Mouse (Mus musculus): Measurements from ENCODE around the gene Samd8.

The Samd8 gene

DNA sequence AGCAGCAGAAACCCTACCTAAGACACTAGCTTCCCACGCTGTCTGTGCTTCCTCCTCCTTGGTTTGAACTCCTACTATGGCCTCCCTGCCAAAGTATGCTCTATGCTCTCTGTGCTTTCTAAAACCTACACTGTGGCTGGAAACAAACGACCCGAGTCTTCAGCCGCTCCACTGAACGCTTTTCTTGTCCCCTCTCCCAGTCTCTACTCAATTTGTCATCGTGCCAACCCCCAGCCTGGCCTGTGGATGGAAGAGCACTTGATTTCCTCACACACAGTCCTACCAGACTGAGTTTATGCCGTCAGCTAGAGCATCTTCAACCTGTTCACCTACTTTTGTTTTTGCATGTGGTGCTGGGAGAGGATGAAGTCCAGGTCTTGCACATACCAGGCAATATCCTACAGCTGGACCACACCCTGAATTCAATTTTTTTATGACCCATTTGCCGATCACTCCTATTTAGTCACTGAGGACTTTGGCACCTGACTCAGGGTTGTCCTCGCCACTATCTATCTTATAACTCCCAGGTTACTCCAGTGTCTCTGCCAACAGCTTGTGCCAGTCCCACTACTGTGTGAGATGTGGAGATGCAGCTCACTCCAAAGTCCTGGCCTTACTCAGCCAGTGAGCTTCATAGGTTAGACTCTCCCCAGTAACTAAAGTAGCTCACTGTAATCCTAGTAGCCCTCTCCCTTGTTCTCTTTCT lies 75.6 kb downstream of the Samd8 start:
- DNase-seq (ENCODE audit: low spot score), result no peak

DNA sequence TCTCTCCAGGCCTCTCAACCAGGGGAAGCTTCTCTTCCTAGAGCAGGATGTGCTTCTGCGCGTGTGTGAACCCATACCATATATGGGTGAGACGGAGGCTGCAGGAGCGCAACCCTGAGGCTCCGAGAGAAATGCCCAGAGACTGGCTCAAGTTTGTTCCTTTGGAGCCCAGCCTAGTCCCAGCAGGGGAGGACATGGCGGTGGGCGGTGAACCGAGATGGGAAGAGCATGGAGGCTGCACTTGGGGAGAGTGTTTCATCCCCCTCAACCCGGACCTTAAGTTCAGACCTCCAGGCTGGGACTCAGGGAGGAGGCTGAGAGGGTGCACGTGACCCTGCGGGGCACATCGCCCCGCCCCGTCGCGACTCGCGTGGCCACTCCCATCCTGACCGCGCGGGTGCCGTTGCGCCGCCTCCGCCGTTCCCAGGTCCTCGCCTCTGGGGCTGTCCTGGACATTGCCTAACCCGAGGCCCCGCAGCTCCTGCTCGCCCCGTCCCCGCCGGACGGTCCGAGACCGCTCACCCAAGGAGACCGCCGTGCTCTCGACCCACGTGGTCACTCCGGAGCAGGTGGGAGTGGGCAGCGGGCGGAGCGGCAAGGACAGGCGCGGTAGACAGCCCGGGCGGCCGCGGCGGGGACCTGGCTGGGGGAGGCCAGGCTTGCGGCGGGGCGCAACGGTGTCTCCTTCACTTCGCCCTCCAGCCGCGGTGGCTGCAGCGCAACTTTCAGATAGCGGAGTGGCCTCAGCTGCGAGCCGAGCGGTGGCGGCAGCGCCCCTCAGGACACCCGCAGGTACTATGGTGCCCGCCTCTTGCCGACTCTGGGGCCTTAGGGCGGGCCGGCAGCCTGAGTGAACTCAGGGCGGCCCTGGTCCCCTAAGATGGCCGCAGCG lies 80.8 kb downstream of the Samd8 start:
- DNase-seq (ENCODE audit: low spot score), result peak; percentile 97

DNA sequence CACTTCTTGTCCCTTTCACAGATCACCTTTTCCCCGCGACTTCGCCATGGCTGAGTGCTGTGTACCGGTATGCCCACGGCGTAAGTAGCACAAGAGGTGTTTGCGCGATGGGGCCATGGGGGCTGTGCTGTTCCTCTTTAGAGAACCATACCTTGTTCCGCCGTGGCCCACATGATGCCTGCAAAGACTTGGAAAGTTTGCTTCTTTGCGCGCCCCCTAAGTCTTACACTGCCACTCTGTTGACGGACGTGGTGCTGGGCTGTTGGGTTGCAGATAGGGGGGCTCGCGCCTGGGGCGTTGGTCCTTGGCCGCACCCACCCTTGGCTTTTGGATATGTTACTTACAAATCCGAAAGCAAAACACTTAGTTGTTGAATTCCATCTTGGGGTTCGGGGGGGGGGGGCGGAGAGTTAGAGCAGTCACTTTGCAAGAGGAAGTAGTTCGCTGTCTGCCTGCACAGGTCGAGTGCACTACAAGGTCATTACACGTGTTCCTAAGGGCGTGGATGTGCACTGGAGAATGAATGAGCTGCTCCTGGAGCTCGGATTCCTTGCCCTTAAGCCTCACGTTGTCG lies 81.6 kb downstream of the Samd8 start:
- DNase-seq (ENCODE audit: low spot score), result no peak

DNA sequence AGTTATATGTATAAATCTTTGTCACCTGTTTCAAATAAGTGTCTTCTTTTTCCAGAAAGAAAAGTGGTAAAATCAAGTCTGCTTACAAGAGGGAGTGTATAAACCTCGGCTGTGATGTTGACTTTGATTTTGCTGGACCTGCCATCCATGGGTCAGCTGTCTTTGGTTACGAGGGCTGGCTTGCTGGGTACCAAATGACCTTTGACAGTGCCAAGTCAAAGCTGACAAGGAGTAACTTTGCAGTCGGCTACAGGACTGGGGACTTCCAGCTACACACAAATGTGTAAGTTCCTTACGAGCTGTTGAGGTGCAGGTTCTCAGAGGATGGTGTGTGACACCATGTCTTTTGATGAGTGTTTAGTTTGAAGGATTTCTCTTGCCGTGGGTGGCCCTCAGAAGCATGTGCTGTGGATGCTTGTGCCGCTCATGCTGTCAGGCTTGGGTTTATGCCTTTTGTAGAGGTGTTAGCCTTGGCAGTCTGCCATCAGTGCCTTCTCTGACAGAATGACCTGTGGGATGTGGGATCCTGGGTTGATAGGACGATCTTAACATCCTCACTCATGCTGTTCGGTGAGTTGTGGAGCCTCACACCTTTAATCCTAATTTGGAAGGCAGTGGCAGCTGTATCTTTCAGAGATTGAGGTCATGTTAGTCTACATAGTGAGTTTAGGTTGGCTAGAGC lies 88.1 kb downstream of the Samd8 start:
- no peak for DNase-seq (ENCODE audit: low spot score)

DNA sequence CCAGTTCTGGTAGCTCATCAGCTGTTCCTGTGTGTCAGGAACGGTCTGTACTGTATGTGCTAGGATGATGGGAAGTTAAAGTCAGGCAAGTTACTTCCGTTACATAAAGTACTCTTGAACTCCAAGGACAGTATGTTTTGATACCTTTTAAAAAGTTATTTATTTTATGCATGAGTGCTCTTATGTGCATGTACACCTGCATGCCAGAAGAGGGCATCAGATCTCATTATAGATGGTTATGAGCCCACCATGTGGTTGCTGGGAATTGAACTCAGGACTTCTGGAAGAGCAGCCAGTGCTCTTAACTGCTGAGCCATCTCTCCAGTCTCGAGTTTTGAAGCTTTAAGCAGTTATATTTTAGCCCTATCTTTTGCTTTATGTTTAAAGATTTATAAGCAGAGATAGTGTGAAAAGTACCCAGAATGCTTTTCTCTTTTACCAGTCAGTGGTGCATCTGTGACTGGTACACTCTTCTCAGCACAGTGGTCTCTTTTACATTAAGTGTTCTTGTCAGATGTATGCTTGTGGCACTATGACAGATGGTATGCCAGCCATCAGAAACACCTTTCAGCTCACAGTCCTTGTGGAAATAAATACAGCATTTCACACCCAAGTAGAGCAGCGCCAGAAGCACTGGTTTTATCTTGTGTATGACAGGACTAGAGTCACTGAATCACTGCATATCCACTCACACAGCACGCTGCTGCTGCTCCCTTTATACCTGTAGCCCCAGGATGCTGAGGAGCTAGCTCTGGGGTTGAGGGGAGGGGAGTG lies 91.7 kb downstream of the Samd8 start:
- no peak for DNase-seq (ENCODE audit: low spot score)

DNA sequence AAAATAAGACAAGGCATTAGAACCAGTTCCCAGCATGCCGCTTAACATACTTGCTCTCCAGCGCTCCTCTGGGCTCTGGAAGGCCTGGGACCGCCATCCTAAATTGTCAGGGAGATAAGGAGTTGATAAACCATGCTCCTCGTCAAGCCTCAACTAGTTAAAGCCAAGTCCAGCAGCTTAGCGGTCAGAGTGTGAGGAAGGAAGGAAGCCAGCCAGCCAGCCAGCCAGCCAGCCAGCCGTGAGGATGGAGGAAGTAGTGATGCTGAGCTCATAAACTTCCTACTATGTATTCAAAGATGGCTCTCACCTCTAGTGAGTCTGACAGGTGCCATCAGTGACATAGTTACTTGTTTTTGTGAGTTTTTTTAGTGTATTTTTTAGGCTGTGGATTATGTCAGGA lies 92.9 kb downstream of the Samd8 start:
- no peak for DNase-seq (ENCODE audit: low spot score)

DNA sequence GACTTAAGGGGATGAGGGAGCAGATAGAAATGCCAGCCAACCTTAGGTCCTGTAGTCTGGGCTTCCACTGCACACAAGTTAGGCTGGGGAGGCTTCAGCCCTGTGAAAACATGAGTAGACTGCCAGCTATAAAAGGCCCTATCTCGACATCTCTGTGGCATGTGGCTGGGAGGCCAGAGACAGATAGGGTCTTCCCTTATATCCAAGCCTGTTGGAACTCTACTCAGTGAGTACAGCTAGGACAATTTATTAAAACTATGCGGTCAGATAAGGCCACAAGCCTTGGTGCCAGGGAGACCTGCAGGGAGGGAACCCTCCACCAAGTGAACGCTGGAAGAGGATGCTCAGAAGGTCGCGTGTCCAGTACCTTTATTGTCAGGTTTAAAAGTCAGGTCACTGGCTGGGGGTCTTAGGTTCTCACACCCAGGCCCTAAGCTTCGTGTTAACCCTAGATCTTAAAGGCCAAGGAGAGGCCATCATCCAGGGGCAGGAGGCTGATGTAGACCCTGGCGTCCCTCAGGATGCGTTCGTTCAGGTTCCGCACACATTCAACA lies 96.6 kb downstream of the Samd8 start:
- DNase-seq (ENCODE audit: low spot score), result no peak

DNA sequence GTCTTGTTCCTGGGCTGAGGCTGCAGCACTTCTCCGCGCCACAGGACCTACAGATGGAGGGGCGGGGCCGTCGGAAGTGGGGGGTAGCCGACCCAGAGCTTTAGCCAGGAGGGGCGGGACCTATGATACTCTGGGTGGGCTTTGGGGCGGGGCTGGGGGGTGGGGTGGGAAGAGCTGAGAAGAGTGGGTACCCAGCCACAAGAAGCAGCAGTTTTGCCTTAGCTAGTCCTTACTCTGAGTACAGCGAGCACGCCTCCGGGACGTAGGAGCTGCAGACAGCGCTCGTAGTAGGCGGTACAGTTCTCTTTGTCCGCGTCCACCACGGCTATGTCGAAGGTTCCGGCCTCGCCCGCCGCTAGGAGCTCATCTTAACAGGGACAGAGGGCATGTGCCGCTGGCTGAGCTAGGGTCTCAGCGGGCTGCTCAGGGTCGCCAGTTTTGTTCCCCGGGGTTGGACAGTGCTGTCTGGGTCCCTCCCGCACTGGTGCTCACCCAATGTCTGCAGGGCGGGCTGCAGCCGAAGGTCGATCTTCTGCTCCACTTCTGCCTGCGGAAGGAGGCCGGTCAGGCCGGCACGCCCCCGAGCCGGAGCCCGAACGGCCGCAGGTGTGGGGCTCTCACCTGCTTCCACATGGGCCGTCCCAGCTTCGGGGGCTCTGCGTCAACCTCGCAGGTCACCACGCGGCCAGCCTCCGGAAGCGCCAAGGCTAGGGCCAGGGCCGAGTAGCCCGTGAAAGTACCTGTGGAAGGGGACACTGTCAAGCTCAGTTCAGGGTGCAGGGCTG lies 97.2 kb downstream of the Samd8 start:
- peak; percentile 28 for DNase-seq (ENCODE audit: low spot score)
